Mouse (Mus musculus): ENCODE measurements at regions not wholly inside any gene's neighbourhood (a gene's known extent, or its start where the extent isn't known, plus 50 kb on each side); places are given as distances from the start of the nearest gene placed in this dataset.

DNA sequence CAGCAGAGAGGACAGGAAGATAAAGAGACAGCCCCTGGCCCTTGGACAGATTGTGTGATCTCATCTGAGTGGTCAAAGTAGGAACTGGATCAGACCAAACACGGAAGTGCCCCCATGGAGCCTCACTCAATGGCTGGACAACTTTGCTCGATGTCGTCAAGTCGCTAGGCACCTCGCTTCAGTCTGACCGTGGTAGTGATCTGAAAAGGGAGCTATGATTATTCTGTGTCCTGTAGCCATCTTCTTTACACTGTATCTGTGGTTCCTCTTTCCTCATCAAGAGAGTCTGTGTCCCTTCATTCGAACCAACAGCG, 67.0 kb upstream of the Rasgrf1 start:
- TF ChIP-seq EP300 (IDR thresholded peaks at IDR 0.05; ENCODE audit: low read depth) (no peak), CTCF (IDR thresholded peaks at IDR 0.05; ENCODE audit: low read depth) (no peak)

Measured in liver, embryonic 14.5 days (tissue).